Mouse (Mus musculus) inflammation-experienced regulatory T-cells, adult 16 weeks (primary cell): ENCODE data around the gene Pde1a. TPM values are rescaled to one million over a fixed set of nuclear protein-coding genes. Genes with fewer than 3 reads are reported as not detected.

Experiments
- polyA plus RNA-seq: library from polyadenylated mRNA; unstranded; fragments of 100-300 nt; shearing (Covaris generic); gene quantifications from one replicate; pipeline ENCODE4 v1.2.1, GENCODE M21; 2017

Pde1a gene
- polyA plus RNA-seq: not detected

DNA sequence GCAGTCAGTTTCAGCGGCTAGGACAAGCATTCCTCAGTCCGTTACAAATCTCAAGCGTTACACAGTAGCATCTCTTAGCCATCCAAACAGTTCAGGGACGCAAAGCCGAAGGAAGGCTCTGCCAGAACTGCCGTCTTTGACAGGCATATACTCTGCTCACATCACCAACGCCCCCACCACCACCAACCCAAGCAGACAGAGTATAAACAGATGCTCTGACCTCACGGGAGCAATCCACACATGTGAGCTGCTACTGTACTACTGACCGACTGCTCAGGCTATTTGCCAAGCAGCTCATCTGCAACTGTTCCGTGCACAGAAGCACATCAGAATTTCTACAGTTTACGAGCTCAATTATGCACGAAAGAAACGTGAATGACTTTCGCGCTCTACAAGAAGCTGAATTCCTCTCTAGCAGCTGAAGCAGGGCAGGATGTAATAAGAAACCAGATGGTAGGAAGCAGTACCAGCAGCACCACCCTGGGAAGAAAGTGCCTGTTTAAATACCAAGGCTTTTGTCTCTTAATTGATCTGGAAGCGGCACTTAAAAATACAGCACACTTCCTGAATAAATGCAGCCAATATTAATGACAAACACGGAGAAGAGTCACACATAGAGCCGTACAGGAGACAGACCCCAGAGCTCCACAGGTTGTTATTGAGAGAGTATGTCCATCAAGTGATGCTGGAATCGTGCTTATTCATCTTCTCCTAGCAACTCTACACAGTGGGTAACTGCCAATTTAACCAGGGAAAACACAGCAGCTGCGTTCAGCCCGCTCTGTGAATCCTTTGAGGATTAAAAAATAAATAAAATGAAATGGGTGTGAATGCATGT lies at the start of gene Pde1a:
Pde1a (minus strand) TSS at position 598 of the 838 bp plus-strand sequence.

Other genes starting within 250 kb of the Pde1a start
- not detected for gene Prdx6b, start 163.0 kb upstream of the Pde1a start, polyA plus RNA-seq
- 67.6 TPM for gene Dnajc10, start 186.0 kb upstream of the Pde1a start, polyA plus RNA-seq